Mouse (Mus musculus): ENCODE results near the gene Adarb1.

The Adarb1 gene

GRCm38 (mm10) chr10:77258704-77259621 lies 159.1 kb downstream of the Adarb1 start, which contains the start of gene Pofut2:
Gene Pofut2, plus strand, starts transcription at chr10:77259218.
- peak; percentile 99 for DNase-seq

GRCm38 (mm10) chr10:77258041-77258590 lies 160.0 kb downstream of the Adarb1 start:
- DNase-seq: no peak

GRCm38 (mm10) chr10:77255676-77256075 lies 162.4 kb downstream of the Adarb1 start:
- DNase-seq: no peak

GRCm38 (mm10) chr10:77255231-77255630 lies 162.8 kb downstream of the Adarb1 start:
- DNase-seq: peak; percentile 85

- DNase-seq: peak; percentile 94
Measured at GRCm38 (mm10) chr10:77252790-77253189, 165.3 kb downstream of the Adarb1 start.

- DNase-seq: peak; percentile 97
Measured at GRCm38 (mm10) chr10:77251784-77252539, 166.1 kb downstream of the Adarb1 start.

GRCm38 (mm10) chr10:77251223-77251783 lies 166.8 kb downstream of the Adarb1 start:
- DNase-seq: peak; percentile 91

- DNase-seq: peak; percentile 80
Measured at GRCm38 (mm10) chr10:77247707-77248106, 170.4 kb downstream of the Adarb1 start.

GRCm38 (mm10) chr10:77247048-77247447 lies 171.0 kb downstream of the Adarb1 start:
- no peak for DNase-seq

GRCm38 (mm10) chr10:77244777-77245176 lies 173.3 kb downstream of the Adarb1 start:
- no peak for DNase-seq

GRCm38 (mm10) chr10:77243572-77244161 lies 174.4 kb downstream of the Adarb1 start:
- DNase-seq: peak; percentile 94

GRCm38 (mm10) chr10:77242871-77243270 lies 175.2 kb downstream of the Adarb1 start:
- peak; percentile 89 for DNase-seq

GRCm38 (mm10) chr10:77242396-77242795 lies 175.7 kb downstream of the Adarb1 start:
- no peak for DNase-seq

- peak; percentile 92 for DNase-seq
Measured at GRCm38 (mm10) chr10:77240764-77241163, 177.3 kb downstream of the Adarb1 start.
